Mouse (Mus musculus): Measurements from ENCODE around the gene Foxs1.

GRCm38 (mm10) chr2:152927371-152927770, 5.6 kb downstream of the Foxs1 start:
- TF ChIP-seq CTCF (IDR thresholded peaks at IDR 0.05; ENCODE audit: low read depth) (no peak), EP300 (IDR thresholded peaks at IDR 0.05; ENCODE audit: low read depth) (no peak)

Measured in liver, embryonic 14.5 days (tissue).